Mouse (Mus musculus): Measurements from ENCODE around the gene Fam168b.

Fam168b gene

DNA sequence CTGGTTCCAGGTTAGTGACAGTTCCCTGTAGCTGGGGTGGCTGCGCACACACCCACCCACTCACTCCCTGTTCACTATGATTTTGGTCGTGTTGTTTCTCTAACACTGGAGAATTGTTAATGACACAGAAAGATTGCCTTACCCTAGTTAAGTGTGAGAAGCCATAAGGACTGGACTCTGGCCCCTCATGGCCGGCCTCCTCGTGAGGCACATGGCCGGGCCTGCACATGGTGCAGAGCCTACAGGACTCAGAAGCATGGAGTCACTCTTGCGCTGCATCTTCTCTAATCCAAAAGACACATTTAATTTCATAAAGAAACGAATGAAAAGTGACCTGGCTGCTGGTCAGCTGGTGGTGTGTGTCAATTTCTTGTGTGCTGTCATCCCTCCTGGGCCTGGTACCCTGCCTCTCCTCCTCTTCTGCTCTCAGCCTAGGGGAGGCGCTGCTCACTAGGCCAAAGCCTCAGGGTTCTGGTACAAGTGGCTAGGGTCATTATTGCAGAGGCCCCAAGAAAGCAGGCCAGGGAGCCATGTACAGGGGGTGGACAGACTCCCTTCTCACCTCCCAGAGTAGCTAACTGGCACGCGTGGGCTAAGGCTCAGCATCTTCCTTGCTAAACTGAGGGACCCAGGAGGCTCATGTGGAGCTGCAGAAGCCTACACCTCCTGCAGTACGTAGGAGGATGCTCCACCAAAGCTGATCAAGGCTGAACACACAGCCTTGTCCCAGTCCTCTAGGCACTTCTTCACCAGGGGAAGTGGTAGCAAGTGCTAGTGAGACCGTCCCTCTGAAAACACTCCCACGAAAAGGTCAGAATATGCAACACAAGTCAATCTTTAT lies 30.2 kb downstream of the Fam168b start:
- DNase-seq (ENCODE audit: low spot score in 2 of 2), result no peak

DNA sequence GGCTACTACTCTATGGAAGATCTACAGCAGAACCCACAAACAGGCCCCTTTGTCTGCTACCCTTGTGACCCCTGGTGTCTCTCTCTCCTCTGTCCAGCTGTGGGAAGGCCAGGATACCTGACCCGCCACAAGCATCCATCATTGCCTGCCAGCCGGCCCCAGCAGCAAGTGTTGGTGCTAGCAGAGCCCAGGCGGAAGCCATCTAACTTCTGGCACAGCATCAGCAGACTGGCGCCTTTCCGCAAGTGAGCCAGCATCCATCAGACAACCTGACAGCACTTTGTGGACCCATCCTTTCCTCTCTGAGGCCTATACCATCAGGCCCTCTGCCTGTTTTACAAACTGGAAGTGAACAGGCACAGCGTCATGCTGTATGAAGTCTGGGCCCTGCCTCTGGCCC lies 31.3 kb downstream of the Fam168b start:
- DNase-seq (ENCODE audit: low spot score in 2 of 2), result no peak

DNA sequence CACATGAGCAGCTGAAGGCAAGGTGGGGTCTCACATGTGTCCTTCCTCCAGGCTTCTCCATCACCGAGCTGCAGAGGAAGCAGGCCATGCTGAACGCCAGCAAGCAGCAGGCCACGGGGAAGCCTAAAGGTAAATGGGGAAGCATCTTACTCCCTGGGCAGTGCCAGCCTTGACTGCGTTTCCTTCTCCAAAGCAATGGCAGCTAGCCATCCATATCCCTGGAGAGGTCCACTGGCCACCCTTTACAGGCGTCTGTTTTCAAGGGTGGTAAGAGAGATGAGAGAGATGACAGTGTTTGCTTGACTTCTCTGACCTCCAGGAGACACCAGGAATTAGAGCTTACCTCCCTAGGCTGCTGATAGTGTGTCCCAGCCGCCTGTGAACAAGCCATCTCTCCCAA lies 31.8 kb downstream of the Fam168b start:
- DNase-seq (ENCODE audit: low spot score in 2 of 2), result no peak

DNA sequence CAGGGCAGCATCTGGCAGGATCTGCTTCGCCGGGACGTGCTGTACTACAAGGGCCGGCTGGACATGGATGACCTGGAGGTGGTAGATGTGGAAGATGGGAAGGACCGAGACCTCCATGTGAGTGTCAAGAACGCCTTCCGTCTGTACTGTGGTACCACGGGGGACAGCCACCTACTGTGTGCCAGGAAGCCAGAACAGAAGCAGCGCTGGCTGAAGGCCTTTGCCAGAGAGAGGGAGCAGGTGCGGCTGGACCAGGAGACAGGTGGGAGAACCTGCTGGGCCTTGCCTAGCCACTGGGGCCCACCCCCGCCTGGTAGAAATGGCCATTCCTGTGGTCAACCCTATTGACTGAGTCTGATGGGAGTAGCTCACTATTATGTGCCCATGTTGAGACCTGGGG lies 32.6 kb downstream of the Fam168b start:
- no peak for DNase-seq (ENCODE audit: low spot score in 2 of 2)

DNA sequence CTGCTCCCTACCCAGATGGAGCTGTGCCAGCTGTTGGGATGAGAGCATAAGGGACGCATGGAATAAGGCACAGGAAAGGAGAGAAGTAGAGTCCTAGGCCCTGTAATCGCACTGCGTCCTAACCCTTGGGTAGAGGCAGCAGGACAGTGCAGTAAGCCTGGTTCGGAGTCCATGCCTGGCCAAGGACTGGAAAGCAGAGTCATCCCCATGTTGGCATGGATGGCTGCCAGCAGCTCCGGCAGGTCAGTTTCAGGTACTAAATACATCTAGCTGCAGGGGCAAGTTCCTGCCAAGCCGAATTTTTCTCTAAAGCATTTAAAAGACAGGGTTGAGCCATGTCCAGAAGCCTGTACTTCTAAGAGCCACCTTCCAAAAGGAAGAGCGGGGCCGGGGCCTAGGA lies 34.4 kb downstream of the Fam168b start:
- no peak for DNase-seq (ENCODE audit: low spot score in 2 of 2)

DNA sequence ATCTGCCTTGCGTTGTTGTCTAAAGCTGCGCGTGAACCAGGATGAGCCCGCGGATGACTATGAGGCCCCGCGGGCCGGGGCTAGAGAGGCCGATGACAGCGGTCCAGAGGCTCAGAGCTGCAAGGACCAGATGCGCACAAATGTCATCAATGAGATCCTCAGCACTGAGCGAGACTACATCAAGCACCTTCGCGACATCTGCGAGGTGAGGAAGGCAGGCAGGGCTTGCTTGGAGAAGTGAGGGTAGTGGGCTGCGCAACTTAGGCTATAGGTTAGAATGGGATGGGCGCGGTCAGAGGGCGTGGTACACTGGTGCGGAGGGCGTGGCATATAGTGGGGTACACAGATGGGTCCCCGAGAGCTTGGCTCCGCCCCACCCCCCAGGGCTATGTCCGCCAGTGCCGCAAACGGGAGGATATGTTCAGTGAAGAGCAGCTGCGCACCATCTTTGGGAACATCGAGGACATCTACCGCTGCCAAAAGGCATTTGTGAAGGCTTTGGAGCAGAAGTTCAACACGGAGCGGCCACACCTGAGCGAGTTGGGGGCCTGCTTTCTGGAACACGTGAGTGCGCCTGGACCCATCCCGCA lies 36.8 kb downstream of the Fam168b start:
- DNase-seq (ENCODE audit: low spot score in 2 of 2), result no peak

DNA sequence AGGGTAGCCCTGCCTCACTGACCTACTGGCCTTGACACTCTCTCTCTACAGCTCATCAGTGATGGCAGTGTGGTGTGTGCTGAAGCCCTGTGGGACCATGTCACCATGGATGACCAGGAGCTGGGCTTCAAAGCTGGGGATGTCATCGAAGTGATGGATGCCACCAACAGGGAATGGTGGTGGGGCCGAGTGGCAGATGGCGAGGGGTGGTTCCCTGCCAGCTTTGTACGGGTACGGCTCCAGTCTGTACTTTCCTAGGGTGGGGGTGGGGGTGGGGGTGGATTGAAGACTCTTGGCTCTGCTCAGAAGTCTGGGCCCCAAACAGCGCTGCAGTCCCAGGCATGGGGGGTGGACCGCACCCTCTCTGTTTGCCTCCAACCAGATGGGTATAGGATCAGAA lies 38.0 kb downstream of the Fam168b start:
- DNase-seq (ENCODE audit: low spot score in 2 of 2), result no peak

DNA sequence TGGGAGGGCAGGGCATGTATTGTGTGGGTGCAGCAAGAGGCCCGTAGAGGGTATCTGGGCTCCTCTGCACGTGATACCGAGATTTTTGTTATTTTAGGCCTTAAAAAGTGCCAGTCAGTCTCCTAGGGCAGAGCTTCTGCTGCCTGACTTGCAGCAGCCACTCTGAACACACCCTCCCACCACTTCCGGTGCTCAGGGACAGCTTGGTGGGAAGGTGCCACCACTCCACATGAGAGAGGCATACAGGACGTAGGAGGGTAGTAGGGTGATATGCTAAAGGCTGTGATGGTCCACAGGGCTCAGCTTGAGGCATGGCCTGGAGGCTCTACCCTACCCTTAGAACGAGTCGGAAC lies 40.6 kb downstream of the Fam168b start:
- DNase-seq (ENCODE audit: low spot score in 2 of 2), result peak in 1 of 2 experiments; percentile 50

DNA sequence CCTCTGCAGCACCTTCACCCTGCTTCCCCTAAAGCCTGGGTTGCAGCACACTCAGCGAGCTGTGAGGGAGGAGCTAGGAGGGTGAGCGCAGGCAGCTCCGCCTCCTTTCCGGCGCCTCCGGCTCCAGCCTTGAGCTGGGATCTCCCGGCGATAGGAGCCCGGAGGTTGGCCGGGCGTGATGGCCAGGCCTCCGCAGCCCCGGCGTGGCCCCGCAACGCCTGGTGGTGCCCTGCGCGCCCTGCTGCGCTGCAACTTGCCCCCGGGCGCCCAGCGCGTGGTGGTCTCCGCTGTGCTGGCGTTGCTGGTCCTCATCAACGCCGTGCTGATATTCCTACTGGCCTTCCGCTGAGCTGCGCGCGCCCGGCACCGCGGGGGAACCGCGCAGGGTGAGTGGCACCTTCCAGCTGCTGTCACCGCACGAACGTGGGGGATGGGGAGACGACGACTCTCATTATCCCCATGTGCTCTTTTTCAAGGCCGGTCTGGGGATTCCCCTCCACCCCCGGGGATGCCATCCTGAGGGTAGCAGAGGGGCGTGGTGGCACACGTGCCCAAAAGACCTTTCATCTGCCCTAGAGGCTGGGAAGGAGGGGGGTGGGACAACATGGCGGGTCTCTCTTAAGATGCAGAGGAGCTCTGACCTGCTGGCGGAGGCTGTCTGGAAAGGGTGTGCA lies 41.1 kb downstream of the Fam168b start:
- peak; percentile 32 to 61 for DNase-seq (ENCODE audit: low spot score in 2 of 2)

DNA sequence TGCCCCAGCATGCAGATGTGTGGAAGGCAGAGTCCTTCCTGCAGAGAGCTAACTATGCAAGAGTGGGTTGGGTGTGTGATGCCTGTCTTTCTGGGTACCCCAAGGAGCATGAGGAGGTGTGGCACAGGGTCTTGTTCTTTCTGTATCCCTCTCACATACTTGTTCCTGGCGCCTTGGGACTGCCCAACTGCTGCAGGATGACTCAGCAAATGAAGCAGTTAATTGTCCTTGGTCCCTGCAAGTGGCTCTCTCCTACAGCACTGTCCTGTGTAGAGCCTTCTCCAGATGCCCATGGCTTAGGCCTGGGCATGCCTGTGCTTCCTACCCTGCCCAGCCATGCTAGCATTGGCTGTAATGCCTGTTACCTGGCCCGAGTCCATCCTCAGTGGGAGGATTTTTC lies 43.7 kb downstream of the Fam168b start:
- DNase-seq (ENCODE audit: low spot score in 2 of 2), result no peak

DNA sequence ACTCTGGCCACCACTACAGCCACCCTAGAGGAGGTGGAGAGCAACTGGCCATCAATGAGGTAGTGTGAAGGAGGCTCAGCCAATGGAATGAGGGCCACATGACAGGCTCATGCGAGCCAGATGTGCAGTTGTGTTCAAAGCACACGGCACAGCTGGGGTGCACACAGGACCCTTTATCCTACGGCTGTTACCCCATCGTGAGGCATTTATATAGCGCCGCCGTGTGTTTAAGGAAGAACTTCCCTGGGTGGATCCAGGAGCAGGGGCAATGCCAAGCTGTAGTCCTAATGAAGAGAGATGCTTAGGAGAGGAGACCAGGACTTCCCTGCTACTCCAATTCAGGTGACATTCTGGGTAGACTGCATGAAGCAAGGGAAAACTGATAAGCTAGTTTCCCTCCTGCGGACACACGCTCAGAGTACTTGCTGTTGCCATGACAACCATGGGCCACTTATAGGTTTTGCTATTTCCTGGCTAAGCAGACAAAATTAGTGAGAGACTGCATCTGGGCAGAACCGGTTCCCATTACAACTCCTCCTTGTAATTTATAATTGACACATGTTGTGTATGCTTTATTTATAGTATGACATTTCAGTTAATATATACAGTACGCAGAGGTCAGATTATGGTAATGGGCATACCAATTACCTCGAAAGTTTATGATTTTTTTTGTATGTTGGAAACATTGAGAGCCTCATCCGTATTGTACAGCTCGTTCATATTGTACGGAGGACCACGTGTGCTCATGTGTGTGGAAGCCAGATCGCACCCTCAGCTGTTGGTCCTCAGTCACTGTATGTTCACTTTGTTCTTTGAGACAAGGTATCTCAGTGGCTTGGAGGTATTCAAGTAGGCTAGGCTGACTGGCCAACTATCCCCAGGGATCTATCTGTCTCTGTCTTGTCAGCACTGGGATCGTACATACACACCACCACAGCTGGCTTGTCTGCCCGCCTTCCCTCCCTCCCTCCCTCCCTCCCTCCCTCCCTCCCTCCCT lies 49.3 kb downstream of the Fam168b start:
- no peak for DNase-seq (ENCODE audit: low spot score in 2 of 2)

DNA sequence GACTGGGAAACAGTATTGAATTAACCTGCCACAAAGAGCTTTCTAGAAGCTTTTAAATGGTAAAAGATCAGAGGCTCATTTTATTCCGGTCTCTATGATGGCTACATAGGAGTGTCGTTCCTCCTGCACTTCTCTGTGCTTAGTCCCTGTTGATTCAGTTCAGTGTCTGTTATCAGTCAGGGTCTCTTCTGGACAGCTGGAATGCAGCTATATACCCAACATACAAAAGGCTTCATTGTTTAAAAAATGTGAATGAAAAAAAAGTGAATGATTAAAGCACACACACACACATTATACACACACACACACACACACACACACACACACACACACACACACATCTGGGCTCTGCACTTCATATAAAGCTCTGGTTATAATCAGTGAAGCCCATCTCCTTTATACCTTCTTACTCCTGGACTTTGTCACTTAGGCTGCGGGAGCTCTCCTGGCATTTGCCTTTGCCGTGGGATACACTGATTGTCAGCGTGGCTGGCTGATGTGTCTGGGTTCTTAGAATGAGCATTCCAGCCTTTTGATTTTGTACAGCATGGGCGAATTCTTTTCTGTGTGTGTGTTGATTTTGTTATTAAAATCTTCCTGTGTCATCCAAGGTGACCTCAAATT lies 59.2 kb downstream of the Fam168b start:
- no peak for DNase-seq (ENCODE audit: low spot score in 2 of 2)

DNA sequence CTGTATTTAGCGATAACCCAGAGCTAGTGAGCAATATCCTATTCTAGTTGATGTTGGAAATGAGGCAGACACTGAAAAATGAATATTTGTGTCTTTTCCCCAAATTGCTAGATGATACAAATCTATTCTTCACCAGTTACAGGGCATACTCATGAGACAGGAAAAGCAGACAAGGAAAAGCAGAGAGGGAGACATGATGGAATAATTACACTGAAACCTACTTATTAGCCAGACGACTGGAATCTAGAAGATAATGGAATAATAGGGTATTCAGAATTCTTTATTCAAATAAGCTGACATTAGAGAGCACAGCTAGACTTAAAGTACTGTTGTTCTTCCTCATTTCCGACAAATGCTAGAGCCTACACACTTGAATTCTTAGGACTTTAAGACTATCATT lies 67.0 kb downstream of the Fam168b start:
- no peak for DNase-seq (ENCODE audit: low spot score in 2 of 2)

DNA sequence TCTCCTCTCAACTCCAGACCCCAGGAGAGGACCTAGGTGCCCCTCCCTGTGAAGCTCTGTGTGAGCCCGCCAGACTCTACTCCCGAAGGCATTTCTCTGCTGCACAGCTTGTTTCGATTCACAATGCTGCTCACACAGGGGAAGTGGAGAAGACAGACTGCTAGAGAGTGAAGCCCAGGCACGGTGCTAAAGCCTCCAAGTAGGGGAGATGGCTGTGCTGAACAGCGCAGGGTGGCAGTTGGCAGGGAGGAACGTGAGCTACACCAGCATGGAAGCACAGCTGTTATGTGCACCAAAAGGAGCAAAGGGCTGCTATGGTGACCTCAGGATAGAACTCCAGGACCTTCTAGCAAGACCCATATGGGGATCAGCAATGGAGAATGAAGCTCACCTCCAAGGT lies 74.0 kb downstream of the Fam168b start:
- DNase-seq (ENCODE audit: low spot score in 2 of 2), result no peak

DNA sequence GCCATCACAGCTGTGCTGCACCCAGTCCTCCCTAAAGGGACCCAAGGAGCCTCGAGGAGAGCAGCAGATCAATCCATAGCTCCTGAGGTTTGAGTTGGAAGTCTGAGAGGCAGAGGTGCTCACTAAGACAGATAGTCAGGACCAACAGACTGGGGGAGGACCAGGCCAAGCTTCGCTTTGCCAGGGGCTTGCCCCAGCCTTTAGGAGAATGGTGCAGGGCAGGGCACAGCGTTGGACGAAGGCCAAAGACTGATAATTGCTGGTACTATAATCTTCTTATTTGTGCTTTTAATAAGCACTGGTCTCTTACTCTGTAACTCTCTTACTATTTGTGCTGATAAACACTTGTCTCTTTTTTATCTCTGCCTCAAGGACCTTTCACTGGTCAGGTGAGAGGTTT lies 75.0 kb downstream of the Fam168b start:
- no peak for DNase-seq (ENCODE audit: low spot score in 2 of 2)

DNA sequence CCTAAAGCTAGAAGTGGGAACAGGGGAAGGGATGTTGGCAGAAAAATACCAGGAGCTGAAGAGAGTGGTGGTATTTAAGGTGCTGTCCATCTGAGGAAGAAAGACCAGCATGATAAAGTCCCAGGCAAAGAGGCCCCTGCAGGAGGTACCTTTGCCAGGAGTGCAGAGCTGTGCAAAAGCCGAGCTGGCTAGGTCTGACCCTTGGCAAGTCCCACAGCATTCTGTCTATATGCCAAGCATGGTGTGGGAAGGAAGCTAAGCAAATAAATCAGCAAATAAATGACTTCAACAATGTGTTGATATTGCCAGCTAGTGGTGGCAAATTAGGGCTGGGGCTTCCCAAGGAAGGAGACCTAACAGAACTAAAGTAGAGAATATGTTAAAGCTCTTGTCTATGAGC lies 76.0 kb downstream of the Fam168b start:
- DNase-seq (ENCODE audit: low spot score in 2 of 2), result no peak

All from spleen, postnatal 10 days (tissue).